Mouse (Mus musculus): ENCODE measurements at regions not wholly inside any gene's neighbourhood (a gene's known extent, or its start where the extent isn't known, plus 50 kb on each side); places are given as distances from the start of the nearest gene placed in this dataset.

GRCm38 (mm10) chr17:88173354-88174032, 108.4 kb upstream of the Fbxo11 start:
- DNase-seq (ENCODE audit: low spot score in 2 of 2), result no peak

GRCm38 (mm10) chr17:88174242-88174679, 109.2 kb upstream of the Fbxo11 start:
- DNase-seq (ENCODE audit: low spot score in 2 of 2), result no peak

DNA sequence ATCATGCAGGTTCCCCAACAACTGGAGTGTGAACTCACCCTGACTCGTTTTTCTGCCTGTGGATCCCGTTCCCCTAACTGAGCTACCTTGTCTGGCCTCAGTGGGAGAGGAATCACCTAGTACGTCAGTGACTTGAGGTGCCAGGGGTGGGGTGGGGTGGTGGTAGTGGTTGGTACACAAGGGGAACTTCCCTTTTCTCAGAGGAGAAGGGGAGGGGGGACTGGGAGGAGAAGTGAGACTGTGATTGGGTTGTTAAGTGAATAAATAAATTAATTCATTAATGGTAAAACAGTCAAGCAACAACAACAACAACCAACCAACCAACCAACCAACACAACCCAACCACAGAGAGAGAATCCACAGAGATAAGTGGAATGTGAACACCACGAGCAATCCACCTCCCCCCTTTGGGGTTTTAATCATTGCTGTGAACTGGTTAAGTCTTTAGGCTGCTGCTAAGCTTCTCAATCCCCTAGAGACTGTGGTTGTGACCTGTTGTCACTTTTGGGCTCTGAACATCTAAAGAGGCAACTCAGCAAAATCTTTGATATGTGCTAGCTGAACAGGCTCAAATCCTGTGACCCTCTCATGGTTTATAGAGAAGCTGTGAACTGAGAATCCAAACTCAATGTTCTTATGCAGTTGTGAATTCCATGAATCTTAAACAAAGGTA, 111.0 kb upstream of the Fbxo11 start:
- no peak for DNase-seq (ENCODE audit: low spot score in 2 of 2)

DNA sequence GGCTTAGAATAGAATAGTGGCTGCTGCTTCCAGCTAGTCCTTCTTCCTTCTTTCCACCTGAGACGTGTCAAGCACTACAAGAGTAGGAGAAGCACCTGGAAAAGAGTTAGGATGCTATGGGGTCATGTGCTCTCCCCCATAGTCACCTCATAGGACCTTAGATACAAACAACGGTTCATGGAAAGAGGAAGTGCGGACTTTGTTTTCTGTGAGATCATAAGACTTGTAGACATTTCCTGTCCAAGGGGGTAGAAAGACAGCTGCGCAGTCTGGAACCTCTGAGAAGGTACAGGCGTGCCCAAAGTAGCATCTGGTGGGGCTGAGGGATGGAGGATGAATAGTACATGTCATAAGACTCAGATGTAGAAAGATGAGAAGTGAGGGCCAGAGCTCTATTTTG, 125.6 kb upstream of the Fbxo11 start:
- peak in 1 of 2 experiments; percentile 16 for DNase-seq (ENCODE audit: low spot score in 2 of 2)

DNA sequence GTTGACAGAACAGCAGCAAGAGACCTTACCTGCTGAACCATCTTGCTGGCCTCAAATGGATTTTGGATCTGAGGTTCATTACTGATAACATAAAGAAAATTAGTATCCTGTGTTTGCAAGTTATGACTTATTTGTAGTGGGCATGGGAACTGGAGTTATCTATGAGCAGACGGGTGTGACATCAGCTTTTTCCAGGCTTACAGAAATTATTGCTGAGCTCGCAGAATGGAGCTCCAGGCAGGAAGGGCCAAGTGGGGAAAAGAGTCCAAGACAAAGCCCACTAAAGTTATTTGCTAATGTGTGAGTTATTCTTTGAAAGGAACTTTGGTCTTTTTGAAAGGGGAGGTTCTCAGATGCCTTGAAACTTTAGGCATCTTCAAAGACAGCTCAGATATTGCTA, 126.4 kb upstream of the Fbxo11 start:
- no peak for DNase-seq (ENCODE audit: low spot score in 2 of 2)

GRCm38 (mm10) chr17:88191930-88192807, 127.1 kb upstream of the Fbxo11 start:
- DNase-seq (ENCODE audit: low spot score in 2 of 2), result no peak

- DNase-seq (ENCODE audit: low spot score in 2 of 2), result no peak
These were observed 129.6 kb upstream of the Fbxo11 start for GRCm38 (mm10) chr17:88194693-88195092.

DNA sequence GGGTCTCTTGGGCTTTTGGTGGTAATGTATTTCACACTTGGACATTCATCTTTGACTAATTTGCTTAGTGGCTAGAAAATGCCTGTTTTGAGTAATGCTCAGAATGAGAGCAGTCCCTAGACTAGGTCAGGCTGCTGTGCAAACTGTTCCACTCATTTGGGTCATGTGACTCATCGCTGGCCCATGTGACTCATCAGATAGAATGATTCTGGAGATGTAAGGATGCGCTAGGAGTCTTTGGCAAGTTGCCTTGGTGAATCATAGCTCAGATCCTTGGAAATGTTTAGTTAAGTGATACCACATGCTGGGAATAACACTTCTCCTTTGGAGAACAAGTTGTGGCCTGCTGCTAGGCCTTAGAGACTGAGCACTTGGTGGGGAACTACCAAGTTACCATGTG, 130.2 kb upstream of the Fbxo11 start:
- DNase-seq (ENCODE audit: low spot score in 2 of 2), result no peak

- no peak for DNase-seq (ENCODE audit: low spot score in 2 of 2)
These were observed 130.8 kb upstream of the Fbxo11 start for GRCm38 (mm10) chr17:88195893-88196292.

- DNase-seq (ENCODE audit: low spot score in 2 of 2), result no peak
These were observed 131.2 kb upstream of the Fbxo11 start for GRCm38 (mm10) chr17:88196322-88196721.

- DNase-seq (ENCODE audit: low spot score in 2 of 2), result no peak
These were observed 132.3 kb upstream of the Fbxo11 start for GRCm38 (mm10) chr17:88197381-88197780.

DNA sequence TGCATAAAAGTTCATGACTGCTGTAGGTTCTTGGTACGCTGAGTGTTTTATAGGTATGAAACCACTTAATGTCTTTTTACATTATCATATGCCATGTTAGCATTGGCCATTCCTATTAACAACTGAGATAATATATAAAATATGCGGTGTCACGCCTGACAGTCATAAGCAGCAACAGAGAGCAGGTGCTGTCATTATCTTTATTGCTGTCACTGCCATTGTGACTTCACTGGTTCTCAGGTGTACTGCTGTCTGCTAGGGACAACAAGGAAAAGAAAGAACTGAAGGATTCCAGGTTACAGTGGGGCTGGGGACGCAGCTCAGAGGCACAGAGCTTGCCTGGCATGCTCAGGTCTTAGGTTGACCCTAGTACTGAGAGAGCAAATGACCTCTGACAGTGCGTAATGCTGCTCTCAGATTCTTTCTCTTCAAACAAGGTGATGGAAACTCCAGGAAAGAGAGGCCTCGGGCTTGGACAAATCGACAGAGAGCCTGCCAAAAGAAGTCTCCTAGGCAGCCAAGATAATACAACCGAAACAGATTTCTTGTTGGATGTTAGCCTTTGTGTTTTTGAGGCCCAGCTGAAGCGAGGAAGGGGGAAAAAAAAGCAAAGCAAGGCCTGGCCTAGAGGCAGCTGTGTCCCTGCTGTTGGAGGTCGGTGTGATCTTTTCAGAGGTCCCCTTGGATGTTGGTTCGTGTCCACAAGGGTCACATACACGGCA, 136.3 kb upstream of the Fbxo11 start:
- no peak for DNase-seq (ENCODE audit: low spot score in 2 of 2)

- no peak for DNase-seq (ENCODE audit: low spot score in 2 of 2)
These were observed 137.1 kb upstream of the Fbxo11 start for GRCm38 (mm10) chr17:88202214-88202613.

- DNase-seq (ENCODE audit: low spot score in 2 of 2), result no peak
These were observed 144.5 kb upstream of the Fbxo11 start for GRCm38 (mm10) chr17:88209565-88209964.

- no peak for DNase-seq (ENCODE audit: low spot score in 2 of 2)
These were observed 147.0 kb upstream of the Fbxo11 start for GRCm38 (mm10) chr17:88212121-88212520.

- DNase-seq (ENCODE audit: low spot score in 2 of 2), result no peak
These were observed 149.7 kb upstream of the Fbxo11 start for GRCm38 (mm10) chr17:88214746-88215145.

GRCm38 (mm10) chr17:88222379-88222955, 157.4 kb upstream of the Fbxo11 start:
- no peak for DNase-seq (ENCODE audit: low spot score in 2 of 2)

DNA sequence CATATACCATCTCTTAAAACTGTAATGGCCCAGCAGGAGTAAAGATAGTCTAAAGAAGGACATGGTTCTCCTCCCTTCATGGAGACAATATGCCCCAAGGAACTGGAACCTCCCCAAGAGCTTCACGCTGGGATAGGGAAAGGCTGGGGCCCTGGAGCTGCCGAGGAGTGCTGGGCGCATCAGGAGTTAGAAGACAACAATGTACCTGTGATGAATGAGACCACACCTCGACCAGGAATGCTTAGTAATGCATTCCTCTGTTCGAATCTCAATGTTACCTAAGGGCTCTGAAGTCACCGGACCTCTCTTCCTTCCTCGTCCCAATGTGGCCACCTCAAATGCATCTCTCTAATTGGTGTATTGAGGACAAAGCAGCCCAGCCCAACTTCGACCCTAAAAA, 175.4 kb upstream of the Fbxo11 start:
- no peak for DNase-seq (ENCODE audit: low spot score in 2 of 2)

- no peak for DNase-seq (ENCODE audit: low spot score in 2 of 2)
These were observed 183.5 kb upstream of the Fbxo11 start for GRCm38 (mm10) chr17:88248625-88249024.

DNA sequence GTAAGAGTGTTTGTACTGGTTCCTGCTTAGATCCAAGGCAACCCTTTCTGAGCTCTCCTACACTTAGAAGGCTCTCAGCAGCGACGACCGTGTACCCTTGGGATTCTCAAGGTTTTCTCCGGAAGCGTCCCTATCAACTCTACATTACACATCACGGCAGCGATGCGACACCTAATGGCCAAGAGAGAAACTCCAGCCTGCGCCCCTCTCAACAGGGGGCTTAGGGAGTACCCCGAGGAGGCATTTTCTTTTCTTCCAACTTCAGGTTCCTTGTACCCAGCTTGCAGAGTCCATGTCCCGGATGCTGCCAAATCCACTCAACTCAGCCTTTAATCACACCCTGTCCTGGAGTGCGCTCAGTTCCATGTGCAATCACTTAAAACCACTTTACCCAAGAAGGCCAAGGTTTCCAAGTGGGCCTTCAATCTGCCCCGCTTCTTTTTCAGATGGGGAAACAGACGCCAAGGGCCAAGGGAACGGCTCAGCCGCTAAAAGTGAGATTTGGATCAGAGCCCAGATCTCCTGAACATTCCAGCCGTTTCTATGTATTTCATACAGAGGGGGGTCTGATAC, 186.9 kb upstream of the Fbxo11 start:
- DNase-seq (ENCODE audit: low spot score in 2 of 2), result peak in 1 of 2 experiments; percentile 45

All from spleen, postnatal 14 days (tissue).